Mouse (Mus musculus) adrenal gland, postnatal 4 days (tissue): ENCODE results near the gene Cwf19l2. TPM values are rescaled to one million over a fixed set of nuclear protein-coding genes. Genes with fewer than 3 reads are reported as not detected.
"Not testable (repeated sequence)": the region's sequence is repeated elsewhere in the genome, so short reads cannot be mapped to it uniquely, and the experiment has no call there.

Experiments used
- DNase-seq, 2 experiments: peaks; one replicate each; pipeline ENCODE4 v3.0.0; 2021 to 2022; ENCODE audit warnings: low spot score in 2 of 2, mixed read lengths in 2 of 2
- long read RNA-seq, 2 experiments: library from polyadenylated mRNA; stranded (forward); transcript quantifications; one replicate each; pipeline ENCODE4 v2.0.0; 2021
- total RNA-seq, 2 experiments: library from RNA; stranded (reverse); gene quantifications; 2 replicates each; pipeline ENCODE4 v1.2.3; 2021

The Cwf19l2 gene
- 10 to 100 TPM; 38.7 to 40.5 TPM for total RNA-seq
- long read RNA-seq, experiment 1, full-length matches to known transcripts, result 21 of 26 reads
- long read RNA-seq, experiment 1, partial matches to known transcripts, result 3 of 26 reads
- long read RNA-seq, experiment 1, other reads (novel, unspliced or antisense), result 2 of 26 reads
- long read RNA-seq, experiment 2, full-length matches to known transcripts, result 31 of 55 reads
- long read RNA-seq, experiment 2, partial matches to known transcripts, result 14 of 55 reads
- long read RNA-seq, experiment 2, other reads (novel, unspliced or antisense), result 10 of 55 reads

DNA sequence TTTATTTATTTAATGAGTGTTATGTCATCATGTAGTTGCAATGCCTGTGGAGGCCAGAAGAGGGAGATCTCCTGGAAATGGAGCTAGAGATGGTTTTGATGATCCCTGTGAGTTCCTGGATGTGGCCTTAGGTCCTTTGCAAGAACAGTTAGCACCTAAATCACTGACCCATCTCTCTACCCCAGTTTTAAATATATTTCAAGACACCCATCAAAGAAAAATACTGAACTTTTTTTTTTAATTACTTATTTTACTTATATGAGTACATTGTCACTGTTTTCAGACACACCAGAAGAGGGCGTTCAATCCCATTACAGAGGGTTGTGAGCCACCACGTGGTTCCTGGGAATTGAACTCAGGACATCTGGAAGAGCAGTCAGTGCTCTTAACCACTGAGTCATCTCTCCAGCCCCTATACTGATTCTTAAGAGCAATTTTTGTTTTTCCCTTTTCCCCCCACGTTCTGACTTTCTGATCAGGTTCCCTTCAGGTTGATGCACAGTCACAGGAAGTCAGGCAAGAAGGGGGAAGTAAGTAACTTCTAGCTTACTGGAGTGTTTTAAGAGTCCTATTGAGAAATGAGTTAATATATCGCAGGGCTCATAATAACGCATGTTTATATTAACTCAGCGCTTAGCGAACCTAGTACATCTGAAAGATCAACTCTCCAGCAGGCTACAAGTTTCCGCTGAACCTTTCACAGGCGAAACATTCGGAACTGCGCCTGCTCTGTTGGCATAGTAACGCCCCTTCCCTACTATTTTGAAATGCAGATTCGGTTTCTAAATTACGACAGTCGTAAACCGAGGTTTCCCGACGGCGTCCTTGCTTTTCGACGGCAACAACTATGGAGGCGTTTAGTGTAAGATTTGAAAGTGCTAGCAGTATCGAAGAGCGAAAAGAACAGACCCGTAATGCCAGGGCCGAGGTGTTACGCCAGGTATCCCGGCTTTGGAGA lies at the start of gene Cwf19l2:
Gene Cwf19l2 (plus strand): TSS at position 342 of the 958 bp plus-strand sequence.
- peak; percentile 30 to 64 for DNase-seq

DNA sequence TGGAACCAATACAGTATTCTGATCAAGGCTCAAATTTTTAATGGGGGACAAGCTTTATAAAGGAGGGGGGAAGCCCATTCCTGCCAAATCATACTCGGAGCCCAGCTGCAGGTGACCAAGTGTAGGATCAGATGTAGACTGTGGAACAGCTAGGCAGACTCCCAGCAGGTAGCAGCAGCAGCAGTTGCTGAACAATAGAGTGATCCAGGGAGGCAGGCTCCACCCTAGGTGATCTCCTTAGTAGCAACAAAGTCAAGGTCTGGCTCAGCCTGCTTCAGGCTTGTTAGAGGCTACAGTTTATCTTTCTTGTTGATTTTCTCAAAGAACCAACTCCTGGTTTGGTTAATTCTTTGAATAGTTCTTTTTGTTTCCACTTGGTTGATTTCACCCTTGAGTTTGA lies 27.1 kb upstream of the Cwf19l2 start:
- not testable (repeated sequence) for DNase-seq

DNA sequence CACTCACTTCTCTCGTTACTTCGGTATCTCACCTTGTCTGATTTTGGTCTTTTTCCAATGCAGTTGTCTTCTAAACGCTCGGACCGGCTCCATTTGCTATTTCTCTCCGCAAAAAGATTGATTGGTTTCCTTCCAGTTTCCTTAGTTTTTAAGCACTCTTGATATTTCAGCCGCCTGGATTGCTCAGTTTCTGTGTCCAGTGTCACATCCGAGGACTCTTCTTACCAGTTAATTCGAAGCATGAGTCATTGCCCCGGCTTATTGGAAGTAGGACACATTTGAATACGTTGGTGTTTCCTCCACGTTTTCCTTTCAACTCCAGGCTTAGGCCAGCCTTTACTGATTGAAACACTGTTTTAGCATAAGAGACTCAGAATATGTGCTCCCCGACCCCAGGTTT lies 980 bp downstream of the Cwf19l2 start:
- peak in 1 of 2 experiments; percentile 5 for DNase-seq

DNA sequence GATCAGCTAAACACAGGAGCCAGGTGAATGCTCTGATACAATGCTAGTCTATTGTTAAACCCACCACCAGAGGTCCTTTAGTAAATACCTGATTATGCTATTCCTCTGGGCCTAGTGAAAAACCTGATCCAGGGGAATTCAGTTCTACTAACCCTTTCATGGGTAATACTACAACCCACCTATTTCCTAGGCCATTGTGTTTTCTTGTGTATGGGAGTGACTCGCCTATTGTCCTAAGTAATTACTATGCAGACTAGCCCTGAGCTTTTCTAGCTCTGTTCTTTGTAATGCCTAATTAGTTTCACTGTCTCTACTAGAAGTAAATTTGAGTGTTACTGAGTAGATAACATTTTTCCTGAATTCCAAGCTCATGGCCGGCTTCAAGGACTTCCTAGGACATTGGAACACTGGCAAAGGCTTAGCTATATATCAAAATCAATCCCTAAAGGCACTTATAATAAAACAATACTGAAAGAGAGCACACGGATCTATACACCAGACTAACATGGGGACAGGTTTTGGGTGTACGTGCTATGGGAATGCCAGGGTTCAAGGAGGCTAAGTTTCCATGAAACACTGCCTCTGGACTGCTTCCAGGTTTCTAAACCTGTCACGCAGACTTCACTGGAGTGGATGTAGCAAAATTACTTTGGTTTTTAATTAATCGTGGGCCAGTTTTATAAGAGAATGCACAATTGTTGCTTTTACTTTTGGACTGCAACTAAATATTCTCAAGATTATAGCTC lies 36.3 kb downstream of the Cwf19l2 start:
- DNase-seq, result not testable (repeated sequence)

DNA sequence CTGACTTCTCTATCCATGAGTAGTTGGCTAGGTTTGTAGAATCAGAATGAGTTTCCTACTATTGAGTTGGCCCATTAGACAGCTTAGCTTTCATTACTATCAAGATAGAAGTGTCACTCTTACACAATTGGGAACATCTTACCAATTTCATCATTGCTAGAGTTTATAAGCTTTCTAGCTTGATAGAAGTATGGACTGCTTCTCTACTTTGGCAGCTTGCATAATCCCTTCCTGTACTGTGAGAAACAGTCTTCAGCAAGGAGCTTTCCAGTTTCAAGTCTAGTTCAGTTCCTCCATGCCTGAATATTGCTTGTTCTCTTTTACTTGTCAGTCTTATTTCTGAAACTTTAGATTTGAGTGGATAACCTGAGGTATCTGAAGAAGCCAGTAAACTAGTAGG lies 68.5 kb downstream of the Cwf19l2 start:
- DNase-seq, result no peak

DNA sequence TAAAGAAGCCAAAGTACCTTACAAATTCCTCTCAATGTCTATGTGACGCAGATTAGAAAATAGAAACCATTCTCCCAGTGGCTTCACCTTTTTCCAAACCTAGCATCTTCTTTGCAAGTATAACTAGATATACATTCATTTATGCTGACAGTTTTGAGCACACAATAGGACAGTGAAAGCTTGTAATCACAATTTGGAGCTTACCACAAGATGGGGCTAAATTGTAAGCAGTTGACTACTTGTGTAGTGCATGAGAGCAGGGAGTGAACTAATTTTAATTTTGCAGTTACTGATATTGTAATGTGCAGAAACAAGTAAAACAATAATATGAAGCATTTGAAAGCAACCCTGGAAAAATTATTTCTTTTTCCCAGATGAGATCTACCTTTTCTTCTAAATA lies 115.3 kb downstream of the Cwf19l2 start:
- no peak for DNase-seq

DNA sequence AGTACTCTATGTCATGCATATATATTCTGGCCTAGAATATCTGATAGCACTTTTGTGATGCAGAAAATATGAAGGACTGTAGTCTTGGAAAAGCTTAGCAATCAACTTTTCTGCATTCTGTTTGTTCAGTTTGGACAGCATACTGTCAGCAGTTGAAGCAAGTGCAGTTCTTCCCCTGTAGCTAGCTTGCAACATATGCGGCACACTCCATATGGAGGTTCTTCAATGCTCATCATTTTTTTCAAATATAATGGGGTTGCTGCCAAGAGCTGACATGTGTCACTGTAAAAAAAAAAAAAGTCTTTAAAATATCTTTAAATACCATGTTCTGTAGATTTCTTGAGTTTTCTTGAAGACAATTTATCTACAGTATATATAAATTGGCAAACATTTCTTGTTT lies 115.8 kb downstream of the Cwf19l2 start:
- no peak for DNase-seq

DNA sequence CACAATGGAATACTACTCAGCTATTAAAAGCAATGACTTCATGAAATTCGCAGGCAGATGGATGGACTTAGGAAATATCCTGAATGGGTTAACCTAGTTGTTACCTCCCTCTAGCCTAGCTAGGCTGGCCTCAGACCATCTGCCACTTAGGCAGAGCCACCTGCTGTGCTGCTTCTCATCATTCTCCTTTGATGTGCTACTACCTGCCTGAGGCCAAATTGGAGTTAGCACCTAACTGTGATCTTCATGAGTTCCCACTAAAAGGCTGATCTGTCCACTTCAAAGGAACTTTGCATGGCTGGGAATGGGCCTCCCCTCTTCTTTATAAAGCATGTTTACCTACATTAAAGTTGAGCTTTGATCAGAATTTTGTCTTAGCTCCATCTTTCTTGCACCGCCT lies 117.6 kb downstream of the Cwf19l2 start:
- DNase-seq, result no peak

Other genes with a start within 250 kb of the Cwf19l2 start
- 10 to 100 TPM; 27.1 to 29.0 TPM for gene Alkbh8, start 68.5 kb upstream of the Cwf19l2 start, total RNA-seq
- gene Gucy1a2, start 129.2 kb downstream of the Cwf19l2 start, total RNA-seq, result 10 to 100 TPM; 10.6 to 12.4 TPM